Mouse (Mus musculus) stomach, postnatal 0 days (tissue): ENCODE results near the gene Wapl.

Source experiments
- CTCF ChIP-seq: IDR thresholded peaks from 2 replicates; pipeline ENCODE4 v1.5.1; 2016; ENCODE audit warnings: antibody characterized with exemption, low read depth, mild to moderate bottlenecking, moderate library complexity
- EP300 ChIP-seq: optimal IDR thresholded peaks from 2 replicates; pipeline ENCODE3; 2016; ENCODE audit warnings: antibody characterized with exemption

DNA sequence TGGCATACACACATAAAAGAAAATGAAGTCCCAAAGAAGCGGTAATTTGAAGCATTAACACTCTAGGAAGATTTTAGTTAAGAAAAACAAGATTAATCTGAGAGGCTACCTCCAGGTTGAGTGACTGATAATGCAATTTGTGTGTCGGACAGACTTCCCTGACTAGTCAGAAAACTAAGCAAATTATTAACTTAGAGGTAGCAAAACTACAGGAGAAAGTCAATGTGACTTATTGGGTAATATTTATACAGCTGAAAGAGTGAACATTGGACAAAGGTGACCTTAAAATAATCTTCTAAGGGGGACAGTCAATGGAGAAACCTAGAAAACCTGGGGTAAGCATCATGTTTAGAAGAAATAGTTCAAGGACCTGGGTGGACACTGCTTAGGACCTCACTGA lies 86.2 kb downstream of the Wapl start:
- no peak for TF ChIP-seq CTCF
- no peak for TF ChIP-seq EP300
